Mouse (Mus musculus): ENCODE data around the gene Catip.

DNA sequence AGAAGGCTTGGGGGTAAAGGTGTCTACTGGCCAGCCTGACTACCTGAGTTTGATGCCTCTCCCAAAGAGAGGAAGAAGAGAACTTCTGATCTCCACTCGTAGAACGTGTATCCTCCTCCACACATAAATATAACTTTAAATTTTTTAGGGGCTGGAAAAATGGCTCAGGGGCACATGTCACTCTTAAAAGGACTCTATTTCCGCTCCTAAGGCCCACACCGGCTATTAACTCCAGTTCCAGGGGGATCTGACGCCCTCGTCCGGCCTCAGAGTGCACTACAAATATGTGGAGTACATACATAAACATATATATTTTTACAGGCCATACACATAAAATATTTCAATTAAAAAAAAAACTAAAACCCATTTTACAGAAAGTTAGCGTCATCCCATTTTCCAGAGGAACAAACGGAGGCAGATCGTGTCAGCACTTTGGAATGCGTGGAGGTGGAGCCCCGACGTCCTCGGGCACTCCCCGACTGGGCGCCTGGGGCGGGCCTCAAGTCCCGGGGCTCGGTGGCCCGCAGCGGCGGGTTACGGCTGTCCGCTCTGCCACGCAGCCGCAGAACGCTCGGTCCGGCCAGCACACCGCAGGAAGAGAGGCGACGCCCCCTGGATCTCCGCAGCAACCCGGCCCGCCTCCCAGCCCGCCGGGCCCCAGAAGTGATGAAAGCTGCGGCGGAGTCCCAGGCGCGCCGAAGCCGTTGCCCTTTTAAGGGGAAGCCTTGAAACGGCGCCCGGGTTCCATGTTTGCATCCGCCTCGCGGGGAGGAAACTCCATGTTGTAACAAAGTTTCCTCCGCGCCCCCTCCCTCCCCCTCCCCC is 29.2 kb downstream of the Catip start, which contains the start of gene Ctdsp1:
- TF ChIP-seq CTCF (IDR thresholded peaks at IDR 0.05; ENCODE audit: insufficient read depth, low read depth, low read length): no peak
- TF ChIP-seq POLR2A (IDR thresholded peaks at IDR 0.05; ENCODE audit: insufficient read depth, low read depth, low read length): no peak

All from olfactory bulb, adult 2 months (tissue).